Mouse (Mus musculus) midbrain, postnatal 0 days (tissue): Measurements from ENCODE around the gene Nup133. TPM values are rescaled to one million over a fixed set of nuclear protein-coding genes. Genes with fewer than 3 reads are reported as not detected.

Experiments used
- ATAC-seq: fragments of 200-750 bp; cut with Nextera tagmentation; 2 replicates; pipeline ENCODE4 v1.8.0; 2017; ENCODE audit warnings: moderate number of reproducible peaks, mild to moderate bottlenecking, moderate TSS enrichment, moderate library complexity; ENCODE audit not compliant: low FRiP score
- DNase-seq: peaks from one replicate; pipeline ENCODE4 v3.0.0-alpha.2; 2015; ENCODE audit warnings: low spot score
- H3K27ac ChIP-seq: fragments of 300-500 bp; sonication (generic); 2 replicates; pipeline ENCODE4 v1.5.1; 2014; ENCODE audit warnings: low read depth, mild to moderate bottlenecking, low read length, mixed read lengths
- H3K27me3 ChIP-seq: fragments of 300-500 bp; sonication (generic); 2 replicates; pipeline ENCODE4 v1.6.1; 2014; ENCODE audit warnings: low read length, control low read depth, mixed read lengths; ENCODE audit not compliant: insufficient read depth
- H3K36me3 ChIP-seq: fragments of 300-500 bp; sonication (generic); 2 replicates; pipeline ENCODE4 v1.6.1; 2014; ENCODE audit warnings: low read length, control low read depth, mixed read lengths; ENCODE audit not compliant: insufficient read depth
- H3K4me1 ChIP-seq: fragments of 300-500 bp; sonication (generic); 2 replicates; pipeline ENCODE4 v1.6.1; 2014; ENCODE audit warnings: mild to moderate bottlenecking, control low read depth, antibody characterized with exemption, low read length, mixed read lengths; ENCODE audit not compliant: insufficient read depth
- H3K4me2 ChIP-seq: fragments of 300-500 bp; sonication (generic); 2 replicates; pipeline ENCODE4 v1.6.1; 2014; ENCODE audit warnings: low read depth, mild to moderate bottlenecking, low read length, mixed read lengths; ENCODE audit not compliant: poor library complexity, severe bottlenecking
- H3K4me3 ChIP-seq: fragments of 300-500 bp; sonication (generic); 2 replicates; pipeline ENCODE4 v1.5.1; 2014; ENCODE audit warnings: low read depth, mild to moderate bottlenecking, low read length, moderate library complexity
- H3K9ac ChIP-seq: fragments of 300-500 bp; sonication (generic); replicated peaks from 2 replicates; pipeline ENCODE4 v1.6.1; 2014; ENCODE audit warnings: mild to moderate bottlenecking, low read length, moderate library complexity, mixed read lengths; ENCODE audit not compliant: poor library complexity, severe bottlenecking
- H3K9me3 ChIP-seq: fragments of 300-500 bp; sonication (generic); 2 replicates; pipeline ENCODE4 v1.6.1; 2016; ENCODE audit warnings: low read length, control low read depth
- CTCF ChIP-seq: IDR thresholded peaks from 2 replicates; pipeline ENCODE4 v1.5.1; 2016; ENCODE audit warnings: antibody characterized with exemption, mild to moderate bottlenecking
- WGBS: fragments of 180-500 bp; shearing (Covaris S2); extraction: QIAGEN DNeasy Blood & Tissue Kit; methylation state at CpG from one replicate; pipeline ENCODE4 v1.1.7; 2014; 5-methylcytosine and 5-hydroxymethylcytosine counted together
- polyA plus RNA-seq: library from polyadenylated mRNA; unstranded; fragments of >200 nt; fragmentation: Nextera tagmentation; extraction: Ambion mirVana; gene quantifications from 2 replicates; pipeline ENCODE4 v1.2.1, GENCODE M21; 2015
- total RNA-seq: library from RNA; depleted of rRNA; stranded (reverse); fragments of >200 nt; gene quantifications from 2 replicates; pipeline ENCODE4 v1.2.3, GENCODE M21; 2014

The Nup133 gene
- total and polyA plus RNA-seq, 2 experiments from 2014 or later: 16.1 to 19.4 TPM

DNA sequence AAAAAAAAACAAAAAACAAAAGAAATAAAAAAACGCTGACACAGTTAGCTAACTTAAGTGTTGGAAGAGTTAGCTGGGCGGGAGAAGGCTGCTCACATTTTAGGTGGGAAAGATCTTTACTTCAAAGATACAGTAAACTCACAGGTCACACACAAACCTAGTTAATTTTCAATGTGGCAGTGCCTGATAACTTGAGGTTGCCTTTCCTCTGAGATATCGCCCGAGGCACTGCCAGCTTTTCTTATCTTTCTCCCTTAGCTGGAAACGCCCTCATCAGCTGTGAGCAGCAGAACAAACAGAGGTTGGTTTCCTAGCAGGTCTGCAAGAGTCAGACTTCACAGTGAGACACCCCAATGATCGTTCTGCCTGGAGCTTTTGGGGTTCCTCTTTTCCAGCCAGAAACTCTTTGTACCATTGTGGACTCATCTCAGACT is 39.6 kb upstream of the Nup133 start:
- WGBS: 75% methylated on average over 6 of the region's 6 CpGs
- Histone ChIP-seq H3K36me3 (0 out of 2 replicates have a peak, but pooled peaks cover 2% of the 10 kb centered on the region), H3K9ac (no peak overlapping the region), H3K27ac (no peak overlapping the region), H3K4me2 (no peak overlapping the region), H3K4me1 (no peaks in the 10 kb centered on the region), H3K9me3 (no peaks in the 10 kb centered on the region), H3K4me3 (no peak overlapping the region), H3K27me3 (no peaks in the 10 kb centered on the region)
- no peak for DNase-seq
- ATAC-seq: no peak
- no peak for TF ChIP-seq CTCF

DNA sequence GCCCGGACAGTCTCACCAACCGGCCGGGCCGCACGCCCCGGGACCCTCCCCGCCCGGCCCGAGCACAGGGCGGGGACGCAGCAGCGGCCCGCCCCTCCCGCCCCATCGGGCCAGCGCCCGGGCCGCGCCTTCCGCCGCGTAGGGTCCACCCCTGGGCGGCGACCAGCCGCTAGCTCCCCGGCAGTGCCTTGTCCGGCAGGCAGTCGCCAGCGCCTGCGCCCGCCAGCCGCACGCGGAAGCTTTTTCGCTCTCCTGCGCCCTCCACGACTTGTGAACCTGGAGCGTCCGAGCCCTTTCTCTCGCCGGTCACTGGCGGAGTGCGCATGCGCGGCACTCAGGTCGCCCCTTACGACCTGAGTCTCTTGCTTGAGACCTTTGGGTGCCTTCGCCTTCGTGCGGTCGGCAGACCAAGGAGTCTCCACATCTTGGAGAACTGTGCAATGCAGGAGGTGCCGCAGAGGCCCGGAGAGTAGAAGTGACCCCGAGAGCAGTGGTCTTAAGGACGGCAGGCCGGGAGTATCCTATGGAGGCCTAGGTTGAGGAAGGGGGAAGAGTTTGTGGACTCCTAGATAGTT is 33.8 kb upstream of the Nup133 start, which contains the start of gene Abcb10:
Abcb10 (minus strand) TSS at position 297 of the 575 bp plus-strand sequence.
- Histone ChIP-seq H3K36me3 (peaks cover 2% of the 10 kb centered on the region; the same call in 1 of the 2 replicates), H3K4me3 (peak within 1 kb of the TSS; percentile 87), H3K4me2 (peak within 1 kb of the TSS; percentile 93), H3K9me3 (no peaks in the 10 kb centered on the region), H3K27ac (peak within 1 kb of the TSS; percentile 62), H3K9ac (peak within 1 kb of the TSS; percentile 94), H3K27me3 (no peaks in the 10 kb centered on the region), H3K4me1 (peaks cover 5% of the 10 kb centered on the region; the same call in 1 of the 2 replicates)
- no peak for TF ChIP-seq CTCF
- DNase-seq (peak; percentile 83), ATAC-seq (peak; percentile 84)
- under 1% methylated on average over 37 of the region's 56 CpGs for WGBS

GRCm38 (mm10) chr8:123982291-123982793 is 33.3 kb upstream of the Nup133 start:
- H3K9me3 ChIP-seq: no peaks in the 10 kb centered on the region
- H3K9ac ChIP-seq: peak overlapping the region; percentile 94
- TF ChIP-seq CTCF: no peak
- ATAC-seq: no peak; the same call in 1 of the 2 replicates
- DNase-seq: peak; percentile 8
- peak overlapping the region; percentile 62 for H3K27ac ChIP-seq
- H3K4me3 ChIP-seq: peak overlapping the region; percentile 87
- peak overlapping the region; percentile 93 for H3K4me2 ChIP-seq
- 1% methylated on average over 42 of the region's 48 CpGs for WGBS
- peaks cover 3% of the 10 kb centered on the region; the same call in 1 of the 2 replicates for H3K36me3 ChIP-seq
- peaks cover 5% of the 10 kb centered on the region; the same call in 1 of the 2 replicates for H3K4me1 ChIP-seq
- no peaks in the 10 kb centered on the region for H3K27me3 ChIP-seq

GRCm38 (mm10) chr8:123981674-123982073 is 32.6 kb upstream of the Nup133 start:
- TF ChIP-seq CTCF: no peak
- DNase-seq (peak; percentile 3), ATAC-seq (no peak)
- Histone ChIP-seq H3K9me3 (no peaks in the 10 kb centered on the region), H3K27ac (no peak overlapping the region), H3K27me3 (no peaks in the 10 kb centered on the region), H3K4me3 (peak overlapping the region; percentile 87; the same call in 1 of the 2 replicates), H3K9ac (no peak overlapping the region), H3K4me1 (peaks cover 5% of the 10 kb centered on the region; the same call in 1 of the 2 replicates), H3K36me3 (peaks cover 3% of the 10 kb centered on the region; the same call in 1 of the 2 replicates), H3K4me2 (peak overlapping the region; percentile 93)
- 45% methylated on average over 4 of the region's 4 CpGs for WGBS

- Histone ChIP-seq H3K4me1 (peaks cover 5% of the 10 kb centered on the region; the same call in 1 of the 2 replicates), H3K9me3 (no peaks in the 10 kb centered on the region), H3K27ac (no peak overlapping the region), H3K9ac (no peak overlapping the region), H3K4me2 (no peak overlapping the region), H3K36me3 (peaks cover 3% of the 10 kb centered on the region; the same call in 1 of the 2 replicates), H3K27me3 (no peaks in the 10 kb centered on the region), H3K4me3 (no peak overlapping the region)
- ATAC-seq: no peak
- TF ChIP-seq CTCF: no peak
- WGBS: 83% methylated on average over 4 of the region's 4 CpGs
- no peak for DNase-seq
Measured at GRCm38 (mm10) chr8:123980239-123980638, 31.2 kb upstream of the Nup133 start.

- no peaks in the 10 kb centered on the region for H3K9me3 ChIP-seq
- H3K4me1 ChIP-seq: peaks cover 5% of the 10 kb centered on the region; the same call in 1 of the 2 replicates
- no peak for TF ChIP-seq CTCF
- H3K27ac ChIP-seq: no peak overlapping the region
- H3K4me2 ChIP-seq: no peak overlapping the region
- DNase-seq (no peak), ATAC-seq (no peak)
- WGBS: 82% methylated on average over 8 of the region's 8 CpGs
- peaks cover 3% of the 10 kb centered on the region; the same call in 1 of the 2 replicates for H3K36me3 ChIP-seq
- H3K9ac ChIP-seq: no peak overlapping the region
- no peaks in the 10 kb centered on the region for H3K27me3 ChIP-seq
- no peak overlapping the region for H3K4me3 ChIP-seq
Measured at GRCm38 (mm10) chr8:123978926-123979325, 29.9 kb upstream of the Nup133 start.
